Mouse (Mus musculus): ENCODE measurements around the gene Samd7.
"Not testable (repeated sequence)": the region's sequence is repeated elsewhere in the genome, so short reads cannot be mapped to it uniquely, and the experiment has no call there.

The Samd7 gene

GRCm38 (mm10) chr3:30746006-30746405, at the start of gene Samd7:
Gene Samd7, plus strand, starts transcription at chr3:30746293.
- DNase-seq (ENCODE audit: low read depth, low spot score) = no peak

- DNase-seq (ENCODE audit: low read depth, low spot score) = peak; percentile 13
Observed at GRCm38 (mm10) chr3:30696346-30696745, 49.7 kb upstream of the Samd7 start.

GRCm38 (mm10) chr3:30697891-30698290, 48.2 kb upstream of the Samd7 start:
- DNase-seq (ENCODE audit: low read depth, low spot score) = no peak

DNA sequence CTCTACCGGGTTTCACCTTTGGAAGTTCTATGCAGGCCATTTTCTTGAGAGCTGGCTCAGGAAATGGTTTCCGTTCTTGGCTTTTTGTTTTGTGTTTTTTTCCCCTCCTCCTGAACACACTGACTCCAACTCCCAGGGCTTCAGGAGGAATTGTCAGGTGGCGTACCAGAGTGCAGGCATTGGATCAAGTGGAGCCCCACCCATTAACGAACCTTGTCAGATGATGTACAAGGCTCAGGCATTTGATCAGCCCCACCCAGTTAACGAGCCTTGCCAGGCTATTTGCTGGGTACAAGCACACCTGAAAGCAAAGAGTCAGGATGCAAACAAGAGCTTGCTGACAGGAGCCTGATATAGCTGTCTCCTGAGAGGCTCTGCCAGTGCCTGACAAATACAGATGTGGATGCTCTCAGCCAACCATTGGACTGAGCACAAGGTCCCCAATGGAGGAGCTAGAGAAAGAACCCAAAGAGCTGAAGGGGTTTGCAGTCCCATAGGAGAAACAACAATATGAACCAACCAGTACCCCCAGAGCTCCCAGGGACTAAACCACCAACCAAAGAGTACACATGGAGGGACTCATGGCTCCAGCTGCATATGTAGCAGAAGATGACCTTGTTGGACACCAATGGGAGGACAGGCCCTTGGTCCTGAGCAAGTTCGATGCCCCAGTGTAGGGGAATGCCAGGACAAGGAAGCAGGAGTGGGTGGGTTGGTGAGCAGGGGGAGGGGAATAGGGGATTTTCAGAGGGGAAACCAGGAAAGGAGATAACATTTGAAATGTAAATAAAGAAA, 46.2 kb upstream of the Samd7 start, which contains the start of gene Lrrc31:
TSS of gene Lrrc31 (minus strand) at position 133 of the 795 bp plus-strand sequence.
- not testable (repeated sequence) for DNase-seq (ENCODE audit: low read depth, low spot score)

- DNase-seq (ENCODE audit: low read depth, low spot score) = no peak
Observed at GRCm38 (mm10) chr3:30705977-30706376, 40.1 kb upstream of the Samd7 start.

GRCm38 (mm10) chr3:30706614-30707276, 39.3 kb upstream of the Samd7 start:
- no peak for DNase-seq (ENCODE audit: low read depth, low spot score)

DNA sequence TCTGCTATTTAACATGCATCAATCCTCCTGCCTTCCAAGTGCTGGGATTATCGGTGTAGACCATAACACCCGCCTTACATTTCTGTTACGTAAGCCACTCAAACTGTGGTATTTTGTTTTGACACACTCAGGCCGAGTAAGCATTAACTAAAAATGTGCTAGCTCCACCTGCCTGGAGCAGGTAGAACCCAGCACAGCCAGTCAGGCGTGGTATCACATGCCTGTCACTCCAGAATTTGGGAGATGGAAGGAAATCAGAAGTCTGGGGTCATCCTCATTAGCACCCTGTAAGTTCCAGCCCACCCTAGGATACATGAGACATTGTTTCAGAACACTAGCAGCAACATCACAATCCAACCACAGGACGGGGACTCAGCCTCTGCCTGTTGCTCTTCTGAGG, 35.9 kb upstream of the Samd7 start:
- DNase-seq (ENCODE audit: low read depth, low spot score) = no peak

- DNase-seq (ENCODE audit: low read depth, low spot score) = no peak
Observed at GRCm38 (mm10) chr3:30713334-30713733, 32.8 kb upstream of the Samd7 start.

- no peak for DNase-seq (ENCODE audit: low read depth, low spot score)
Observed at GRCm38 (mm10) chr3:30718649-30719048, 27.4 kb upstream of the Samd7 start.

GRCm38 (mm10) chr3:30722036-30722435, 24.1 kb upstream of the Samd7 start:
- DNase-seq (ENCODE audit: low read depth, low spot score) = no peak

- no peak for DNase-seq (ENCODE audit: low read depth, low spot score)
Observed at GRCm38 (mm10) chr3:30722461-30722860, 23.6 kb upstream of the Samd7 start.

DNA sequence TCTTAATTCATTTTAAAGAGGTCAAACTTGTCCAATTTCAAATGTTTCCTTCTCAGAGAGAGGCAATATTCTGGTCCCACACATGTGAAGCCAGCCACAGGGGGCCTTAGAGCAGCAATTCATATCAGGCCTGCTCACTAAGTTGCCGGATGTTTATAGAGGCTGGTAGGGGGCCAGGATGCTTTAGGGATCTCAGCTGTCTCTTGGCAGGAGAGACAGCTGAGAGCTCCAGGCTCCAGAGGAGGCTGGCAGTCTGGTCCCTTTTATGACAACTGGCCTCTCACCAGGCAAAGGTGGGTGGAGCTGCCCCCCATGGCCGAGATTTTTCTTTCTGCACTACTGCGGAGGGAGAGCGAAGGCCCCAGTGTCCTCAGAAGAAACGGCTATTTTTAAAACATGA, 22.9 kb upstream of the Samd7 start:
- peak; percentile 62 for DNase-seq (ENCODE audit: low read depth, low spot score)

GRCm38 (mm10) chr3:30724105-30724824, 21.8 kb upstream of the Samd7 start:
- no peak for DNase-seq (ENCODE audit: low read depth, low spot score)

GRCm38 (mm10) chr3:30724848-30725465, 21.1 kb upstream of the Samd7 start:
- no peak for DNase-seq (ENCODE audit: low read depth, low spot score)

DNA sequence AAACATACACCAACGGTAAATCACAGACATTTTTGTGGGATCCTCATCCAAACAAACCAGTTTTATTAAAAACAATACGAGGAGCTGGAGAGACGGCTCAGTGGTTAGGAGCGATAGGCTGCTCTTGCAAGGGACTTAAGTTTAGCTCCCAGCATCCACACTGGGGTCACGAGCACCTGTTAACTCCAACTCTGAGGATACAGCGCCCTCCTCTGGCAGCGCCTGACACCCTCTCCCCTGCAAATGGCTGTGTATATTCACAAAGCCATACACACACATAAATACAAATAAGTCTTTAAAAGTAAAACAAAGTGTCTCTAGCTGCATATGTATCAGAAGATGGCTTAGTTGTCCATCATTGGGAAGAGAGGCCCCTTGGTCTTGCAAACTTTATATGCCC, 20.6 kb upstream of the Samd7 start:
- no peak for DNase-seq (ENCODE audit: low read depth, low spot score)

- no peak for DNase-seq (ENCODE audit: low read depth, low spot score)
Observed at GRCm38 (mm10) chr3:30727209-30727608, 18.9 kb upstream of the Samd7 start.

- DNase-seq (ENCODE audit: low read depth, low spot score) = peak; percentile 58
Observed at GRCm38 (mm10) chr3:30729046-30729445, 17.0 kb upstream of the Samd7 start.

DNA sequence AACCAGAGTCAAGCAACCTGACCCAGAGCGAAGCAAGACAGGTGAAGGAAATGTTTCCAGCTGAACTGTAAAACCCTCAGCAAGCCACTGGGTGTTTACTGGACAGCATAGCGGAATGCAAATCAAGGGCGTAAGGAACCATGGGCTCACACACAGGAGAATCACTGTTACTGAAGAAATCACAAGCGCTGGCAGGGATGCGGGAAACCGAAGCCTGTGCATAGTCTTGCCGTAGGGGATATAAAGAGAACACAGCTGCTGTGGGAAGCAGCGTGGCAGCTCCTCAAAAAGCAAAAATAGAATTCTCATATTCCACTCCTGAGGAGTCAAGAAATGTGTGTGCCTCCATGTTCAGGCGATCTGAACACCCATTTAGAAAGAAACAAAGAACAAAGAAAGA, 9.3 kb upstream of the Samd7 start:
- peak; percentile 67 for DNase-seq (ENCODE audit: low read depth, low spot score)

DNA sequence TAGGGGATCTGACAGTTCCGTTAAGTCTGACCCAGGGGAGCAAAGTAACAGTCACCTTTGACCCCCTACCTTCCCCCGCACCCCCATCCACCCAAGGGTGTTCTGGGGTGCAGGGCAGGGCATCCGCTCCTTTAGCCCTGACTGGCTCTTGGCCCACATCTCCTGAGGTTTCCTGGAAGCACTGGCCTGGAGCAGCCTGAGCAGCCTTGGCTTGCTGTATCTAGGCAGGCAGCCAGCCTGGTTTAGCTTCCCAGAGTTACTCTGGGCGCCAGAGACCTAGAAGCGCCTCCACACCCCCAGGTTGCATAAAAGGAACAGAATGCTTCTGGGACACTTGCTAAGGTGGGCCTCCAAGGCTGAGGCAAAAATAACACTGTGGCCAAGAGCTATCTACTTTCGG, 4.8 kb upstream of the Samd7 start:
- DNase-seq (ENCODE audit: low read depth, low spot score) = peak; percentile 79

DNA sequence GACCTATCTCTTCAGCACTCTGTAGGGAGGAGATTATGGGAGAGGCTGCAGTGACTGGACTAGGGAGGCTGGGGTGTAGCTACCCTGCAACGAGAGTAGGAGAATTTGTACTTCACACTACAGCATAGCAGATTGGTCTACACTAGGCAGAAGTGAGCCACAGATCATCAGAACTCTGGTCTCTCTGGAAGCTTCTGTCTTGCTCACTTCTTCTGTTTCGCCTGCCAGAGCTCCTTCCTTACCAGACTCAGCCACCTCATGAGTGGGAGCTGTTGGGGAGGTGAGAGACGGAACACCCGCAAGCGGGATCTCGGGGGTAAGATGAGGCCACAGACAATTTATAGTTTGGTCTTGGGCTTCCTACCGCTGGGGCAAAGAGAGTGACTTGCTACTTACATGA, 3.2 kb upstream of the Samd7 start:
- no peak for DNase-seq (ENCODE audit: low read depth, low spot score)

- DNase-seq (ENCODE audit: low read depth, low spot score) = no peak
Observed at GRCm38 (mm10) chr3:30748316-30748715, 2.2 kb downstream of the Samd7 start.

- no peak for DNase-seq (ENCODE audit: low read depth, low spot score)
Observed at GRCm38 (mm10) chr3:30754696-30755095, 8.6 kb downstream of the Samd7 start.

Measured in skeletal muscle tissue, adult 2 months (tissue).